Mouse (Mus musculus) kidney, postnatal 36 days (tissue): ENCODE measurements around the gene Sik1.
"Not testable (repeated sequence)": the region's sequence is repeated elsewhere in the genome, so short reads cannot be mapped to it uniquely, and the experiment has no call there.

ENCODE experiments used
- DNase-seq, 2 experiments: peaks; one replicate each; pipeline ENCODE4 v3.0.0; 2021 to 2022; ENCODE audit warnings: mixed read lengths in 2 of 2

The Sik1 gene

GRCm38 (mm10) chr17:31855597-31856518 lies at the start of gene Sik1:
Gene Sik1 (minus strand): TSS chr17:31855804.
- DNase-seq, result peak; percentile 99 to 100

GRCm38 (mm10) chr17:31905201-31905790 lies 49.7 kb upstream of the Sik1 start:
- no peak for DNase-seq

- peak; percentile 73 to 90 for DNase-seq
Measured at GRCm38 (mm10) chr17:31904036-31904435, 48.4 kb upstream of the Sik1 start.

- DNase-seq, result peak in 1 of 2 experiments; percentile 46
Measured at GRCm38 (mm10) chr17:31902630-31903198, 47.1 kb upstream of the Sik1 start.

GRCm38 (mm10) chr17:31901461-31902204 lies 46.0 kb upstream of the Sik1 start:
- peak; percentile 77 to 91 for DNase-seq

GRCm38 (mm10) chr17:31898941-31899340 lies 43.3 kb upstream of the Sik1 start:
- DNase-seq, result no peak

GRCm38 (mm10) chr17:31897186-31897793 lies 41.7 kb upstream of the Sik1 start:
- DNase-seq, result peak in 1 of 2 experiments; percentile 24

- peak in 1 of 2 experiments; percentile 4 for DNase-seq
Measured at GRCm38 (mm10) chr17:31896751-31897150, 41.1 kb upstream of the Sik1 start.

GRCm38 (mm10) chr17:31896311-31896710 lies 40.7 kb upstream of the Sik1 start:
- DNase-seq, result peak in 1 of 2 experiments; percentile 26

- peak in 1 of 2 experiments; percentile 5 for DNase-seq
Measured at GRCm38 (mm10) chr17:31893371-31894060, 37.9 kb upstream of the Sik1 start.

- DNase-seq, result peak; percentile 89 to 90
Measured at GRCm38 (mm10) chr17:31892750-31893149, 37.1 kb upstream of the Sik1 start.

- peak in 1 of 2 experiments; percentile 18 for DNase-seq
Measured at GRCm38 (mm10) chr17:31891858-31892257, 36.3 kb upstream of the Sik1 start.

GRCm38 (mm10) chr17:31890311-31890951 lies 34.8 kb upstream of the Sik1 start:
- DNase-seq, result peak; percentile 70 to 77

GRCm38 (mm10) chr17:31889446-31890201 lies 34.0 kb upstream of the Sik1 start:
- DNase-seq, result peak; percentile 77 to 86

GRCm38 (mm10) chr17:31888540-31888939 lies 32.9 kb upstream of the Sik1 start:
- DNase-seq, result peak in 1 of 2 experiments; percentile 1

- not testable (repeated sequence) for DNase-seq
Measured at GRCm38 (mm10) chr17:31884676-31885075, 29.1 kb upstream of the Sik1 start.

- peak in 1 of 2 experiments; percentile 1 for DNase-seq
Measured at GRCm38 (mm10) chr17:31879406-31879805, 23.8 kb upstream of the Sik1 start.

GRCm38 (mm10) chr17:31877650-31878141 lies 22.1 kb upstream of the Sik1 start:
- DNase-seq, result peak in 1 of 2 experiments; percentile 12

- DNase-seq, result peak in 1 of 2 experiments; percentile 20
Measured at GRCm38 (mm10) chr17:31877181-31877581, 21.6 kb upstream of the Sik1 start.

GRCm38 (mm10) chr17:31876775-31877174 lies 21.2 kb upstream of the Sik1 start:
- no peak for DNase-seq
